Mouse (Mus musculus) ES-E14 (cell line): Measurements from ENCODE around the gene Slit3.

Experiments
- CHD2 ChIP-seq: IDR thresholded peaks from 2 replicates; pipeline ENCODE4 v1.6.1; 2014; ENCODE audit warnings: mild to moderate bottlenecking, low read depth, low read length, inconsistent platforms
- HCFC1 ChIP-seq: IDR thresholded peaks from 2 replicates; pipeline ENCODE4 v1.6.1; 2012; ENCODE audit warnings: low read length, inconsistent platforms, borderline replicate concordance; ENCODE audit not compliant: insufficient read depth
- MAFK ChIP-seq: IDR thresholded peaks from 2 replicates; pipeline ENCODE4 v1.6.1; 2014; ENCODE audit warnings: mild to moderate bottlenecking, low read depth, low read length, inconsistent platforms; ENCODE audit not compliant: insufficient read depth
- ZC3H11A ChIP-seq: IDR thresholded peaks from 2 replicates; pipeline ENCODE4 v1.6.1; 2012; ENCODE audit warnings: low read depth, mild to moderate bottlenecking, inconsistent platforms, low read length, borderline replicate concordance
- ZNF384 ChIP-seq: IDR thresholded peaks from 2 replicates; pipeline ENCODE4 v1.6.1; 2012; ENCODE audit warnings: low read depth, low read length, inconsistent platforms

GRCm38 (mm10) chr11:35109781-35110180 is 11.2 kb upstream of the Slit3 start:
- TF ChIP-seq ZNF384: no peak
- TF ChIP-seq HCFC1: no peak
- no peak for TF ChIP-seq ZC3H11A
- no peak for TF ChIP-seq MAFK
- TF ChIP-seq CHD2: no peak
